Mouse (Mus musculus) hematopoietic stem cell, adult 5-6 weeks (primary cell): Measurements from ENCODE around the gene Dvl3. TPM values are rescaled to one million over a fixed set of nuclear protein-coding genes. Genes with fewer than 3 reads are reported as not detected.

Source experiments
- ATAC-seq, 2 experiments: fragments of 125-278 bp in 1 of 2; replicated peaks in 1 of 2; 2 replicates each; pipeline ENCODE4 v1.8.0; 2016 to 2017; ENCODE audit warnings: inconsistent platforms in 2 of 2, mild to moderate bottlenecking in 2 of 2, moderate number of reproducible peaks in 2 of 2, low read depth in 1 of 2, moderate TSS enrichment in 1 of 2; ENCODE audit not compliant: low FRiP score in 2 of 2, poor library complexity in 2 of 2, severe bottlenecking in 2 of 2, insufficient read depth in 1 of 2, low TSS enrichment in 1 of 2
- total RNA-seq: library from RNA; stranded (forward); fragments of 172-1452, 232-1000 nt; gene quantifications from 2 replicates; pipeline ENCODE4 v1.2.3, GENCODE M21; 2017

Gene Dvl3
- total RNA-seq, 1 experiment from 2014 or later = 3.2 TPM

DNA sequence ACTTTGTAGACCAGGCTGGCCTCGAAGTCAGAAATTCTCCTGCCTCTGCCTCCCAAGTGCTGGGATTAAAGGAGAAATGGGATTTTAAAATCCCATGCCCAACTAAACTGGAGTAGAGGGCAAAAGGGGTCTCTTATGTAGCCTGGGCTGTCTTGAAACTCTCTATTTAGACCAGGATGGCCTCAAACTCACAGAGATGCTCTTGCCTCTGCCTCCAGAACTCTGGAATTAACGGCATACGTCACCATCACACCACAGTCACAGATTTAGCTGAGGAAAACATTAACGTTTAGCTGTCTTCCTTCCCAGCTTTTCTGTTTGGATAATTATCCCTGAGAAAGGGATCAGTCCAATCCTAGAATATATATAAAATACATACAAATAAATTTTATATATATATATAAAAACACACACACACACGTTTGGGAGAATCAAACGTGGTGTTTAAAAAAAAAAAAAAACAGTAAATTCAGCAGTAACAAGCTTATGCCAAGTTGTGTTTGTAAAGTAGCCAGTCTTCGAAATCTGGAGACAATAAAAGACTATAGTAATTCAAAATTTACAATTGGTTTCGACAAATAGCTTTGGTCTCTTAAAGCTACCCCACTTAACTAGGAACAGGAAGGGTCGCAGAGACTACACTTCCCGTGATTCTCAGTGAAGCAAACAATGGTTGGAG is 18.0 kb downstream of the Dvl3 start:
- no peak for ATAC-seq

DNA sequence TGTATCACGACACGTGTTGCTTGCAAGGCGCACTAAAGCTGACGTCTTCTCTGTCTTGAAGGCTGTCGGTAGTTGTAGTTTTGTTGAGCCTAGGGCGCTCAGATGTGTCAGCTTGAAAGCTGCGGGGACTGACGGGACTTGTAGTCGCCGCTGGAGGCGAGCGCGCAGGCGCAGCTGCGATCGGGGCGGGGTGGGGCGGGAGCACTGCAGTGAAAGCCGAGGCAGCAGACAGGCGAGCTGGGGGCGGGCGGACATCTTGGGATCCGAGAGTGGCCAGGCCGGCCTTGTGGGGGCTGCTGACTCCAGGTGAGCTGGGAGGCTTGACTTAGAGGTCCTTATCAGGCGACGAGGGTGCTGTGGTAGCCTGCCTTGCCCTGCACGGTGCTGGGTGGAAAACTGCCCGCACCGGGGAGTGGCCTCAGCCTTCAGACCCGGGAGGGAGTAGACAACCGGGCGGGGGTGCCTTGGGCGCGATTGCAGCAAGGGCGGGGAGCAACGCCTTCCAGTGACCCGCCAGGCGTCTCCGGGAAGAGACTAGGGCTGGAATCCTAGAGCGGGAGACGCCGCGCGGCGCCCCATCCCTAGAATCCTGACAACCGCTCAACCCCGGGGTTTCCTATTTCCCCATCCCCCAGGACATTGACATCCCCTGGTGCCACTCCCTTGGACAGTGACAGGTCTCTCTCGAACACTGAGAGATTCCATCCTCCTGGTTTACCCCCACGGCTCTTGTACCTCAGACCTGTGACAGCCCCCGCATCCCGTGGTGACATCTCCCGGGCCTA is 18.7 kb downstream of the Dvl3 start, which contains the start of gene Ap2m1:
Gene Ap2m1 (plus strand): TSS at position 183 of the 785 bp plus-strand sequence.
- ATAC-seq = peak; percentile 99

DNA sequence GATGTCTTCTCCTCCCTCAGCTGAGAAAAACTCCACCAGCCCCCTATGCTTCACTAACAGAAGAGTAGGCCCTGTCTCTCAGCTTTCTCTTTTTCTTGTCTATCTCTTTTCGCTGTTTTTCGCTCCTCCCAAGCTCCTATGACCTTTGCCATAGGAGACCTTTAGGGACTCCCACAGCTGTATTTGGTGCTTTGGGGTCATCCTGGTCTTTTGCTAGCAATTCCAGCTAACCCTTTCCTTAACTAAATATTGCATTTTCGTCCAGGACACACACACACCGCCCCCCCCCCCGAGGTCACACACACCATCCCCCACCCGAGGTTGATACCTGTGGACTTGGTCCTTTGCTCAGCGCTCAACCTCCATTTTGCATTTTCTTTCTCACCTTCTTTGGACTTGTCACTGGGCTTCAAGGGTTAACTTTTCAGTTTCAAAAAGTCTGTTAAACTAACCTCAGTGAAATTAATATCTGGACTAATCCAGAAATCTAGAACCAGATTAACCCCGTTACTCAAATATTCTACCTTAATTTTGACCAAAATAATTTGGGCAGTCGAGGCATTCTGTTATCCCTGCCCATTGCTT is 19.4 kb downstream of the Dvl3 start:
- no peak for ATAC-seq

DNA sequence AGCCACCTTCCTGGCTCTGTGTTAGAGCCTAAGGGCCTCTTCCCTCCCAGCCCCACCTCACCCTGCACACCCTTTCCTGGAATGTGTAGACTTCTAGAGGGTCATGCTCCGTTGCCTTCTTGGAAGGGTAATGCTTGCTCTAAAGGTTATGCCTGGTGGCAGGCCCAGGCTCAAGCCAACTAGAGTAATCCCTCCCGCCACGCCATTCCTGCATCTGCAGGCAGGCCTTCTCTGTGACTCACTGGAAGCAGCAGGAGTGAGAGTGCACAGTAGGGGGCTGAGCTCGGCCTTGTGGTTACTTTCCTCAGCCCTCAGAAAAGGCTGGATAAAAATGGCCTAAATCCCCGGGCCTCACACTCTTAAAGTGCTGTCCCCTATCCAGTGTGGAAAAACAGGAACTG is 20.3 kb downstream of the Dvl3 start:
- no peak for ATAC-seq

DNA sequence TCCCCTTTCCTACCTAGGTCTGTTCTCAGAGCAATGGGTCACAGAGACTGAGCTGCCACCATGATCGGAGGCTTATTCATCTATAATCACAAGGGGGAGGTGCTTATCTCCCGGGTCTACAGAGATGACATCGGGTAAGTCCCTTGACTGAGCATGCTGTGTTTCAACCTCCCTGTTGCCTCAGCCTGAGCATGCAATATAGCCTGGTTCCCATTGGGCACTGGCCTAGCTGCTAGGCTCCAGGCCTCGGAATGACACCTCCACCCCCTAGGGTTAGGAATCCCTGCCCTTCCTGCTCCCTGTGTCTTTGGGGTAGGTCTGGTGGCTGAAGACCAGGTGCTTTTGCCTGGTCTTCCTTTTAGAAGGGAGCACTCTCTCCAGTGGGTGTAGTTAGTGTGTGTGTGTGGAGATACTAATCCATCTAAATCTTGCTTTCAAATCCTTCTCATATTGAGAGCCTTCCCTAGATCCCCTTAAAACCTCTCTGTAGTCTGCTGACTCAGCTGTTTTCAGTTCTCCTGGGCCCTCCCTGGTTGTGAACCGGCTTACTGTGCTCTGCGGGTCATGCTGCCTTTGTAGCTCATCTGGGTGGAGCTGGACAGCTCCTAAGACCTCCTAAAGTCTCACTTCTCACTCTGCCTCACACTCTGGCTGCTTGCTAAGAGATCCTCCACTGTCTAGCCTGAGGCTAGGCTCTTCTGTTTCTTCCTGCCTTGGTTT is 21.0 kb downstream of the Dvl3 start:
- ATAC-seq = no peak

DNA sequence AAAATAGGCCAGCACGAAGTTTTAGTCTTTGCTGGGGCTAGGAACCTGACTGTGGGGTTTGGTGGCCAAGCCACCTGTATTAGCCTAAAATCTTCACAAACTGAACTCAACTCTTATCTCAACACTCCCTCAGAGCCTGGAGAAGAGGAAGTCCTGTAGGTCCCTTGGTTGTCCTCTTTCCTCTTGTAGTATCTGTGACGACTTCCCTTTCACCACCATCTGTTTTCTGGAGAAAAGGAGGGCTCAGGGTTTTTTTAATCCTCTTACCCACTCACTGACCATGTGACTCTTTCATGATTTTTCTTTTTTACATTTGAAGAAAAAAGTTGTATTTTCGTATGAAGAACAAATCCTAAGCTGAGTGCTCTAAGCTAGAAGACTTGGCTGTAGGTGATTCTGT is 22.9 kb downstream of the Dvl3 start:
- no peak for ATAC-seq

DNA sequence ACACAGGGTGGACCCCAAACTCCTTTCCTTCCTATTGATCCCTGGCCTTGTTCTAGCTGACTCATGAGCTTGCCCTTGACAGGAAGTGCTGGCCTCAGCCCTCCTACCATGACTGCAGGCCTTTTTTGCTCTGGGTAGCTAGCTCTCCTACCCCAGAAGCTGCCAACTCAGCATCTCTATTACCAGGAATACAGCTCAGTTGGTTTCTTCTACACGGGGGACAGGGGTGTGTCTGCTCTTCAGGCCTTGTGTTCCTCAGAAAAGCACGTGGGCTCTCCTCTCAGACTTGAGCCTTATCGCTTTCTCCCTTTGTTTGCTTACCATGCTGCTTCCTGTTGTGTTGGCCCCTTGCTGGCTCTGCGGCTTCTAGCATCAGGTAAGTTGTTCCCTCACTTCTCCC is 23.7 kb downstream of the Dvl3 start:
- no peak for ATAC-seq

DNA sequence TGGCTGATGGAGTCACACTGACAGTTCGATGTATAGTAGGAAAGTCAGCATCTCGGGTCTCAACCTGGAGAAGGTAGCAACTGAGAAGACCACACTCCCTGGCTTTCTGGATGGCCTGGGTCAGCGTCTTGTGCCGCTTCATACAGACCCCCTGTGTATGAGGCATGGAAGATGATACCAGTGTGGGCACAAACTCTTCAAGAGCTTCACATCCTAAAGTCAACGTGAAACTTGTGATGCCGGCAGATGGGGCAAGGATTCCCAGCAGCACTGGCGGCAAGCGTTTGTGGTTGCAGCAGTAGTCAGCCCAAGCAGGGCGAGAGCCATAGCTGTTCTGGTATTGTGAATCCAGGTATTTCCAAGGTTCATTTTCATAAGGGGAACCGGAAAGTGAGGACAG is 28.9 kb downstream of the Dvl3 start:
- ATAC-seq = no peak

DNA sequence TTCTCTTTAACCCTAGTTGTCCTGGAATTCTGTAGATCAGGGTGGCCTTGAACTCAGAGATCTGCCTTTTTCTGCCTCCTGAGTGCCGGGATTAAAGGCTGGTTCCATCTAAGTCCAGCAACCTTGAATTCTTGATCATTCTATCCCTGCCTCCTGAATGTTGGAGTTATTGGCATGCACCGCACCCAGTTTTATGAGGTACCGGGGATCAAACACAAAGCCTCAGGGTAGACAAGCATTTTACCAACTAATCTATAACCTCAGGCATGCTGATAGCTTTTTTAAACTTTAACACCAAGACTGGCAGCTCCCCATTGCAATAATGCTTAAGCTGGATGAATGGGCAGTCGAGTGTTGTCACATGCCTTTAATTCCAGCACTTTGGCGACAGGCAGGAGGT is 30.6 kb downstream of the Dvl3 start:
- ATAC-seq = no peak

DNA sequence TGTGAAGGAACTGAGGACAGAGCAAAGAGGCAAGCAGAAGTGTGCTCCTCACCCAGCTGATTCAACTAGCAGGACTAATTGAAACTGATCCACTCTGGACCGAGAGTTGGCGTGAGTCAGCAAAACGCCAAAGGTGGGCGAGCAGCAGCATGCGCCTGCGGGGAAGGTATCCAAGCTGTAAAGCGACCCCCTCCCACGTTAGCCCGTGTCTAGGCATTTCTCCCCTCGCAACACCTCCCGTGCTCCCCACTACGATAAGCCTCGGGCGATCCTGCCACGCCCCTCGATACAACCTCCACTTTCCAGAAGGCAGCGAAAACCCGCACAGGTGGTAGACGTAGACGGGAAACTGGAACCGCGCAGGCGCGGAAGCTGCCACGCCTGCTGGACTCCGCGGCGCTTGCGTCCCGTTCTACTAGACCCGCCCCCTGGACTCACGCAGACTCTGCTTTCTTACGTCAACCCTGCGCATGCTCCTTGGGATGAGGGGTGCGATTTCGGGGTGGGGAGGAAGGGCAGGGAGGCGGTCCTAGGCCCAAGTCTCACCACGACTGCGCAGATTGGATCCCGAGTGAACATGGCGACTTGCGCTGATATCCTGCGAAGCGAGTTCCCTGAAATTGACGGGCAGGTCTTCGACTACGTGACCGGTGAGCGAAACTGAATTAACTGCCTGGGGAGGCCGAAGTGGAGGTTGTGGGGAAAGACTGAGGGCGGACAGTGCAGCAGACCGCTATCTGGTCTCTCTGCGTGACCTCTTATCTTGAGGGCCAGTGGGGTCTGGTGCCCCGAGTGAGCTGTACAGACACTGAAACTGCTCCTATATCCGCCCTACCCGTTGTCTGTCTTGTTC is 31.5 kb downstream of the Dvl3 start, which contains the start of gene Abcf3:
Gene Abcf3 (plus strand): TSS at position 482 of the 853 bp plus-strand sequence.
- peak; percentile 98 to 99 for ATAC-seq

DNA sequence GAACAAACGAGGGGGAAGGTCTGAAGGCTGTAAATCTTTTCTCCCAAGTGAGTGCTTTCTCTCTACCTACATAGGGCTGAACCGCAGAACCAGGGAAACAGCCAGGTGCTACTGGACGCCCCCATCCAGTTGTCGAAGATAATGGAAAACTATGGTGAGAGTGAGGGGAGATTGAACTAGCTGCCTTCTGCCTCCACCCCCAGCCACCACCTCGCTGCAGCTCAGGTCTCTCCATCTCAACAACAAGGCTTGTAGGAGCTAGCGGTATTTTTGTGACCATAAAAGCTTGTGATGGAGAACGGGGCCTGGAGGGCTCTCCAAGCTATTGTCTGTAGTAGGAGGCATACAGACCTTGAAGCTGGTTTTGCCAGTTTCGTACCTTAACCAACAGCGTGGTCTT is 32.4 kb downstream of the Dvl3 start:
- ATAC-seq = no peak

DNA sequence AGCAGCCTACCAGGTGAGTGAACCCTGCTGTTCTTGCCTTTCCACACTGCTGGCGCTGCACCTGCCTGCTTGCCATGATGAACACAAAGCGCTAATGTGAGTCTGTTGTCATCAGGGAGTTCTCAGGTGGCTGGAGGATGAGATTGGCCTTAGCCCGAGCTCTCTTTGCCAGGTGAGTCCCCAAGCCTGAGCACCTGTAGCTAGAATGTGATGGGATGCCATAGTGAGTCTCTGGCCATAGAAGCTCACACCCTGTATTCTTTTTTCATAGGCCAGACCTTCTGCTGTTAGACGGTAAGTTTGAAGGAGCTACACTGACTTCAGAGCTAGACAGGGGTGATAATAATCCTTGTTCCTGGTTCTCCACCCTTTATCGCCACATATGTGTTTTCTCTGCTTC is 34.9 kb downstream of the Dvl3 start:
- ATAC-seq = no peak

DNA sequence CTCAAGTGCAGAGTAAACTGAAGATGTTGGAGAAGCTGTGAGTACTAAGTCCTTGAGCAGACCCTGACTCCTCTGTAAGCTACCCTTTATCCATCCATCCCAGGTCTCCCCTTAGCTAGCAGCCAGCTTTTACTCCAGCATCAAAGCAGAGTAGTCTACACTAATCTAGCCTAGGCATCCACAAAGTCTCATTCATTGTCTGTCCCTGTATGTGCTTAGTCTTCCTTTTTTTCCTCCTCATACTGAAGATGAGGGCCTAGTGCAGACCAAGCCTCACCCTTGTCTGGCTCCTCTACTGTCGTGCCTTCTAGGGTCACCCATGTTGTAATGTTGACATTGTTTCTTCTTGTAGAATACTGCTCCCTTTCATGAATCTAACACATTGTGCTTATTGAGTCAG is 35.8 kb downstream of the Dvl3 start:
- no peak for ATAC-seq

DNA sequence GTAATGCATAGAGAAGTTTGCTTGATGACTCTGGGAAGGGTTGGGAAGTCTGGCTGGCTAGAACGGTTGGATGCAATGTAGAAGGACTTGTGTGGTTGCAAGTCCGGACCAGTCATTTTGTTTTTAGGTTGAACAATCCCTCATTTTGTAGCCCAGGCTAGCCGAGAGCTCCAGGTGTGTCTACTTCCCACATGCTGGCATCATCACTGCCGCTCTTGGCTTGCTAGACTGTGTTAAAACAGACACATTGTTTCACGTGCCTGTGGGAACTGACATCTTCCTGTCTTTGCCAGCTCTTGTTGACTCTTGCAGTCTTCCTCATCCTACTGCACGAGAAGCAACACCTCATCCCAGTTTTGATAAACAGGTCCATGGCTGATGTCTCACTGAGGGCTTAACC is 38.2 kb downstream of the Dvl3 start:
- ATAC-seq = no peak

DNA sequence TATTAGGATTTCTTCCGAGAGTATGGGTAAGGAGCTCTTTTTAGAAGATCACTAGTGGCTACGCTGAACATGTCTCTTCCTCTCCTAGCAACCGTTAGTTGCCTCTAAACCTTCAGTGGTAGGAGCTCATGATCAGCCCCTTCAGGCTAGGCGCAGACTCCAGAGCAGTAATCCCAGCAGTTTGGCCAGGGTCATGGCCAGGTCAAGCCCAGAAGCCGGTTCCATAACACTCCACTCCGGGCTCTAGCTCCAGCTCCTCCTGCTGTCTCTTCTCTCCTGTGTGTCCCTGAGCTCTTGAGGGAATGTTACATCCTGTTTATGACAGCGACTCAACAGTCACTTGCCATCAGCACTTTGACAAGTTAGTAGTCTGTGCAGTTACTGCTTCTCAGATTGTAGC is 40.6 kb downstream of the Dvl3 start:
- ATAC-seq = no peak

DNA sequence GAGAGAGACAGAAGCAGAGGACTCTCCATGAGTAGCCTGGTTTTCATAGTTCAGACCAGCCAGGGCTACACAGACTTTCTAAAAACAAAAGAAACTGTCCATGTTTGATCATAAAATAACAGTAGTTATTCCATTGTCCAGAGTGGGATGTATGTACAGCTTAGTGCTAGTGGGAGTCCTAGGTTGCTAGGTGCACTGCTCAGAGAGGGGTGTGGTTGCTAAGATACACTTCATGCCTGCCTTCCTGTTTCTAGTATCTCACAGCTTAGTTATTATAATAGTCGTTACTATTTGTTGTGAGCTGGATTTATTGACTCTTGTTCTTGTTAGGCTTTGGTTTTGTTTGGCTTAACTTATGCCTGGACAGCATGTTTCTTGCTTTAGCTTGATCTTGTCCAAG is 48.3 kb downstream of the Dvl3 start:
- no peak for ATAC-seq
